Mouse (Mus musculus): ENCODE results near the gene Dlg2.

DNA sequence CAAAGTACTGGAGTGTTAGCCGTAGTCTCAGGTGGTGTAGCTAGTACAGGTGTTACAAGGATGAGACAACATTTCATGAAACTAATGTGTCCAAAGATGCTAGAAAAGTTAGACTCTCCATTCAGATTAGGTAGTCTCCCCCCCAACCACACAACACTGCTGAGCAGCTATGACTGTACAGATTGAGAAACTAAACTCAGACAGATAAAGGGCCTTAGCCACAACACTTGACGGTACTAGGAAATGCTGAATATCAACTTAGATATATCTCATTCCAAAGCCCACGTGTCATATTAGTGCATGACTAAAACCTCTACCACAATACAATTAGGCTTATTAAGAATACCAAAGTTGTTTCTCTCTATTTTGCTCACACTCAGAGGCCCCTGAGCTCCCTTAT is 2006.9 kb downstream of the Dlg2 start:
- TF ChIP-seq CTCF (conservative IDR thresholded peaks at IDR 0.05; ENCODE audit: low read length) (no peak), NANOG (IDR thresholded peaks at IDR 0.05; ENCODE audit: borderline replicate concordance, low read length) (no peak), POU5F1 (IDR thresholded peaks at IDR 0.05; ENCODE audit: borderline replicate concordance, low read length) (no peak)
